Mouse (Mus musculus) C2C12 (cell line): Measurements from ENCODE around the gene Tomm20.

ENCODE experiments used
- CEBPB ChIP-seq: IDR thresholded peaks from one replicate; pipeline ENCODE4 v1.6.1; 2011; ENCODE audit warnings: low read depth, mild to moderate bottlenecking, control low read depth, moderate library complexity
- CTCF ChIP-seq: IDR thresholded peaks from one replicate; pipeline ENCODE4 v1.5.1; 2011; ENCODE audit not compliant: control insufficient read depth, insufficient read depth, insufficient read length
- MAX ChIP-seq: IDR thresholded peaks from one replicate; pipeline ENCODE4 v1.6.1; 2011; ENCODE audit warnings: mild to moderate bottlenecking, control low read depth
- MYOD1 ChIP-seq: IDR thresholded peaks from one replicate; pipeline ENCODE4 v1.6.1; 2011; ENCODE audit warnings: low read depth; ENCODE audit not compliant: control insufficient read depth, insufficient read length
- MYOG ChIP-seq: IDR thresholded peaks from one replicate; pipeline ENCODE4 v1.6.1; 2011; ENCODE audit not compliant: control insufficient read depth, insufficient read length; ENCODE audit errors: extremely low read depth
- USF1 ChIP-seq: IDR thresholded peaks from one replicate; pipeline ENCODE4 v1.6.1; 2011; ENCODE audit warnings: low read depth, mild to moderate bottlenecking, control low read depth, moderate library complexity

DNA sequence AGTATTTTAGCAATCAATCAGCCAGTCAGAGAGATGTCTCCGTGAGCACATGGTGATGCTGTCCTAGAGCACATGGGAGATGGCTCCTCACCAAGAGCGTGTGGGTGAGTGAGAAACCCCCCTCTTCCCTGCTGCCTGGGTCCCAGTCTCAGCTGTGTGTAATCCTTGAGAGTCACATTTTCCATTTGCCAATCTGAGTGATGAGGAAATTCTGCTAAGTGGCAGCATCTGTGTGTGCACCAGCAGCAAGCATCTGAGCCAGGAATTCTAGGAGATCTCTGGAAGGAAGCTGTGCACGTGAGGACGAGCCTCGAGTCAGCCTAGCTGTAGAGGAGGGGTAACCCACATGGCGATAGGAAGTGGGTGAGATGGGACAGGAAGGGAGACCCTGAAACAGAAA is 50.5 kb downstream of the Tomm20 start:
- TF ChIP-seq MYOD1 (no peak), USF1 (no peak), CTCF (no peak), CEBPB (no peak), MYOG (no peak), MAX (no peak)
